Mouse (Mus musculus) embryo, embryonic 10.5 days (tissue): Measurements from ENCODE around the gene Lrpprc.
A peak's percentile ranks its signal among the peaks of the same experiment; 100 is the strongest.

Experiments
- DNase-seq: peaks from one replicate; pipeline ENCODE4 v3.0.0-alpha.2; 2015; ENCODE audit warnings: low spot score

Lrpprc gene

DNA sequence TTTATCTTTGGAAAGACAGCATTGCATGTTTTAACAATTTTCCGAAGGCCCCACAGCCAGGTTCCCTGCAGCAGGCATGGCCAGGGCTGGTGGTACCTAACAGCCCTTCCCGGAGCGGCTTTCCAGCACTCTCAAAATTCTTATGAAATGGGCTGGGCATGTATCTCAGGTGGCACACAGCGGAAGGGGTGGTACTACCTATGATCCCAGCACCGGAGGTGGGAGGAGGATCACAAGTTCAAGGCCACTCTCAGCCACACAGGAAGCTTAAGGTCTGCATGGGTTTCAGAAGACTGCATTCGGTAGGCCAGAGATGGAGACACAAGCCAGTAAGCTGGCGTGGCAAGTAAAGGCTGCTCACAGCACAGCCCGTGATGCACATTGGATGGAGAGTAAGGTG is 31.6 kb downstream of the Lrpprc start:
- no peak for DNase-seq

DNA sequence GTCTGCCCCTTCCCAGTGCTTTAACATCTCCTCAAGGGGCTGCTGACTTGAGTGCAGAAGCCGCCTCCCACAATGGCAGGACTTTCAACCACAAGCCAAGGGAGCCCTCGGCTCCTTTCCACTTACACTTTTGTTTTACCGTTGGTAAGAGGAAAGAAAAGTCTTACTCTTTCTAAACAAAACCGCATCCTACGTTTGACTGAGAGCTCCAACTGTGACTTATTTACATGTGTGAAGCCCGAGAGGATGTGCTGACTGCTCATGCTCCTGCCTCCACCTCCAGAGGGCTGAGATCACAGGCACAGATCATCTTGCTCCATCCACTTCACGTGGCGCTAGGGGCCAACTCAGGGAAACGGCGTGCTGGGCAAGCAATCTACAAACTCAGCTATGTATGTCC is 32.2 kb downstream of the Lrpprc start:
- DNase-seq: no peak

DNA sequence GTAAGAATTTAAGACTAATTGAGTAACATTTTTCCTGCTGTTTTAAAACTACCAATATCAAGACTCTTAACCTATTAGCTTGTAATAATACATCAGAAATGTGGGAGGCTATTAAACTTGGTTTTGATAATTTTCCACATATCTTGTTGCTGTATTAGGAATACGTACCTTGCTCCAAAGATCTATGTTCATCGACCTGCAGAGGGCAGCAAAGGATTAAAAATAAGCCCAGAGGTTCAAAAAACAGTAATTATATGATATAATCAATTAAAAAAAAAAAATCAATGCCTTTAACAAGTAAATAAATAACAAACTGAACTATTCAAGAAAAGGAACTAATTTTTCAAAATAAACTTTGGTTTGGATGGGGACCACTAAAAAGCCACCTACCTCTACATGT is 34.5 kb downstream of the Lrpprc start:
- DNase-seq: peak; percentile 35

DNA sequence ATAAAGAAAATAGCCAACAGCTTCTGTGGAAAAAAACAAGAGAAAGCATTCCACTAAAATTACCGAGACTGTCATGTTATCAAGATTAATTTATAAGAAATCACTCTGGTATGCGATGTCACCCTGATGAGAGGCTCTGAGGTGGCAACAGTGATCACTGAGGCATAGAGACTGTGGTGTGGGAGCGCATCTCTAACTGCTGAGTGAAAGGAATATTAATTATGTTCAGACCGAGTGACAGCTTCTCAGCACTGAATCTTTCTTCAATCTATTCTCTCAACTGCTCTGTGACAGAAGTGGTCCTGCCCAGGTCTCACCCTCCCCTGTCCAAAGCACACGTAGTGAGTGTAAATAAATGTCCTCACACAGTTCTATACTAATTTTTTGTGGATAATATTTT is 37.1 kb downstream of the Lrpprc start:
- no peak for DNase-seq

DNA sequence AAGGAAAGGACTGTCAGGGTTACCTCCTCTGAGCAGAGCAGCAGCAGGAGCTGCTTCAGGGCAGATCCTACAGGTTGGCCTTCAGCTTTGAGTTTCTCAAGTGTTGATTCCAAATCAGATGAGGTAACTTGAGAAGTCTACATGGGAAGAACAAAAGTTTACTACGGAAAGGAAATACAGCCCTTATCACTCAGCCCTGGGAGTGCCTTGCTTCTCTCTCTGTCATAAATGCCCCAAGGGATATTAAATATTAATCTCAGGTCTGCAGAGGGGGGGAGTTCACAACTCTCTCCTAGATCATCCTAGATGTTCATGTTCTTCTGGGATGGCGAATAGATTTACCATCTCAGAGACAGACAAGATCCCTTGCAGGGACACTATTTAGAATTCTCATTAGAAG is 38.3 kb downstream of the Lrpprc start:
- no peak for DNase-seq

DNA sequence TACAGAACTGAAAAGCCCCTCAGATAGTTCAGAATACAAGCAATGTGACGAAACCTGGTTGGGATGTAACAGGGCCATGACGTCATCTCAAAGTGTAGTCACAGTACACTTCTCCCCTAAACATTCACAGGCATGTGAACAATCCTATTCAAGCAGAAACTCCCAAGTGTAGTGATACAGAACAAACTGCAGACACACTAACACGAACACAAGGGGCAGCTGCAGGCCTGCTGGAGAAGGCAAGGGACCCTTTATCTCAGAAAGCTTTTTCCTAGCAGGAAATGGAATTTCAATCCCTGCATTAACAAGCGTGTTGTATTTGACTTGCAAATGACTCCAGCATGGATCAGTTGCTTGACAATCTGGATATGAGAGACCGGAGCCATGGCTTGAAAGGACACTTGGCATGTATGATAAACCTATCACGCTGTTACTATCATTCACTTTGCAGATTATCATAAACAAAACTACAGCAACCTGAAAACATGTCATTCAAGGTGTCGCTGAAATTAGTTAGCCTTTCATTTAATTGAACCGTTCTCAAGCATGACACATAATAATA is 38.9 kb downstream of the Lrpprc start:
- DNase-seq: no peak

DNA sequence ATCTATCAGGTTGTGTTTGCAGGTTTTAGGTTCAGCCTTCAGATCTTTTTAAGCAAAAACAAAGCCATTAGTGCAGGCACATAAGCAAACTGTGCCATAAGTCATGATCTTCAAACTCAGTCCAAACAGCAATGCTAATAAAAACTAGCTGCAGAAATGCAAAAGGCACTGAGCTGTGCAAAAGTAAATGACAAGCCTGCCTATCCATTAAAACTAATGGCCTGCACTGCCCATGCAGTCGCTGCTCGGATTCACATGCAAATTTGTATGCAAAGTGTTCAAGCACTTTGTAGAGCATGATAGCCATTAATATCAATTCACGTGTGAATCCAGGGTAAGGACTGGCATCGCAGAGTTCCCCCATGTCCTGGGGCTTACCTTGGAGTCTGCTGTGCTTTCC is 40.5 kb downstream of the Lrpprc start:
- DNase-seq: no peak

DNA sequence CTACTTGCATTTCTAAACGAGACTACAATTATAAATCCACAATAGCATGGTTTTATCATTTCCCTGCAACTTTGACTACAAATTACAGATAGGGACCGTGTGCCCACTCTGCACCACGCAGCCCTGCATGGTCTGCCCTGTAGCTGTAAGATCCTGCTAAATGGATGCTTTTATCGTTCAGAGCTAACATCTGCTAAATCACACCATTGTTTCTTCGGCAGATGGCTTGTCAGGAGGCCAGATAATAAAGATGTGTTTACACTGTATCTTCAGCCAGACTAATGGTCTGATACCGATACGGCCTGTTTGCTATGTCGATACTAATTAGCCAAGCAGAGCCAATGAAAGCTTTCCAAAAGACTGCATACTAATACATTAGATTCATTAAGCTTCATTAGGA is 41.3 kb downstream of the Lrpprc start:
- no peak for DNase-seq

DNA sequence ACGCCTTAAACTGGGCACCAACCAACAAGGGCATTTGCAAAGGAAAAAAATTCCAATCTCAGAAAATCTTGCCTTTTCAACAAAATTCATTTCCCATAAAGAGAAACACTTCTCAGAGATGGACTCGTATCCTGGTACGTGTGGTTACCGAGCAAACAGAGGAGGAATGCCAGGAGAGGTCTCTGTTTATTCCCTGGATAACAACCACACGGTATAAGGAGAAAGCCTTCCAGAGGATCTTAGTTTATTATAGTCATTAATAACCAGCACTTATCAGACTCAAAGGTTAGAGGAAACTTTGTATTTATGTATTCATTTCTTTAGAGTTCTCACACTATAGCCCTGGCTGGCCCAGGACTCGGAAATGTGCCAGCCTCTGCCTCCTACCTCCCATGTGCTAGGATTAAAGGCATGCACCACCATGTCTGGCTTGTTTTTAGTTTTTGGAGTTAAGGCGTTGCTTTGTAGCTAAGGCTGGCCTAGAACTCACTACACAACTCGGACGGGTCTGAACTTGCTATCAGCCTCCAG is 42.4 kb downstream of the Lrpprc start:
- DNase-seq: no peak

DNA sequence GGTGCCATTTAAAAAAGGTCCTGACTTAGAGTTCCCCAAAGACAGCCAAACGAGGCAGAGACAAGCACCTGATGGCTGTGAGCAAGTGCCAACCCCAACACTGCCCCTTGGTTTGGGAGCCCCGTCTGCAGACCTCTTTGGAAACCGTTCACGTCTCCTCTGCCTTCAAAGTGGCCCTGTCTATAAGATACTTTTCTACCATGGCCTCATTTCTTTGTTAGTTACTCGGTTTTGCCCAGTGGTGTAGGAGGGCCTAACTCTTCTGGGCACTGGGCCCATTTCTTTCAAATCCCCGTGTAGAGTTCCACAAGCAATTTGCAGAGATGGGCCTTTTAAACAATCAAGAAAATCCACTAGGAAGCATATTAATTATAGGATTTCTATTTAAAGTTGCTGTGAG is 43.4 kb downstream of the Lrpprc start:
- no peak for DNase-seq

DNA sequence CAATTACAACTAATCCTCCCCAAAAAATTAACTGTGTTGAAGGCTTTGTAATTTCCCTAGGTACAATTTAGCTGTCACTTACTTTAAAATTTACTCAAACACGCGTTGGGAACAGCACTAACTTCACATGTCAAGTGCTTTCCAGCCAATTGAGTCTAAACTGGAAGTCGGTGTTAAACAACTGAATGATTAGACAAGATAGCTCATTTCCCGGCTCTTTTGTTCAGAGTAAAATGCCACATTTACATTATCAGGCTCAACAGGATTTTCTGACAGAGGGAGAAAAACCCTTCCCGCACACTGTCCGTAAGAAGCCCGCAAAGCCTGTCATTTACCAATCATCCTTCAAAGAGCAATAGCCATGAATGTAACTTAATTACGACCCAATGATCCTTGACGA is 45.6 kb downstream of the Lrpprc start:
- no peak for DNase-seq

DNA sequence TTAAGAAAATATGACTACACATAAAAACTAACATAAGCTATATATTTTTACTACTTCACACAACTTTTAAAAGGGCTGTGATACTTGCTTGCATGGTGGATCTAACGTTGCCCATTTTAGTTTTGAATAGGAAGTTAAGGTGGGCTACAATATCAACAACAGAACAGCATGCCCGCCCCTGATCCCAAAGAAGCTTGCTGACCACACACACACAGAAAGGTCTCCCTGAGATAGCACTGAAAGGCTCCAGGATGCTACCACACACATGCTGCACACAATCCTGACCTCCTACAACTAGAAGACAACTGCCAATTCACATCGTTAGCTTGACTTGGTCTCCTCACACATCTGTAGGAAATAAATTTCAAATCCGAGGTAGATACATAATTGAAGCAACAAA is 46.3 kb downstream of the Lrpprc start:
- no peak for DNase-seq

DNA sequence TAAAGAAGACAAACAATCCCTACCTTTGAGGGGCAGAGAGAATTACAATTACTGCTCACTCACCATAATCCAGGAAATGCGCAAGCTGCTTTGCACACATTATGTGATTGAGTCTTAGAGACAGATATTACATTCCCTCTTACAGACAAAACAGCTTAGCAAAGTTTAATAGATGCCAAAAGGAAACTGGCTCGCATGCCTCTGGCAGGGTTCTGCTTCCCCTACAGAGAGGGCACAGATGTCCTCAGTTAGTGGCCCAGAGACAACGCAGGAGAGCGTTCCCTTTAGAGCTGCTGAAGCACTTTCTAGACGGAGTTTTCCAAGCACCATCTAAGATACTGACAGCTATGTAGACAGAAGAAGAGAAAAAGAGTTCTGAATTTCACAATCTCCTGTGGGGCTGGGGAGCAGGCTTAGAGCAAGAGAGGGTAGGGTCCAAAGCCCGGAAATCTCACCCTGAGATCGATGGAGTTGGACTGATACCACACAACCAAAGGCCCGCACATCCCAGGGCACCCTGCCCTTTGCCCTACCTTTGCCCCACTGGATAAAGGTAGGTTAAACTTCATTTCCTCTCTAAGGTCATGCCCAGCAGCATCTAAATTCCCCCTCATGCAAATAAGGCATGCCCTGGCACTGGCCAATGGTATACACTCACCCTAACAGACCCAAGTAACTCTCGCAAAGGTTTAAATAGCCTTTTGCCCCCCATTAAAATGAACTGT is 52.4 kb downstream of the Lrpprc start:
- DNase-seq: no peak

DNA sequence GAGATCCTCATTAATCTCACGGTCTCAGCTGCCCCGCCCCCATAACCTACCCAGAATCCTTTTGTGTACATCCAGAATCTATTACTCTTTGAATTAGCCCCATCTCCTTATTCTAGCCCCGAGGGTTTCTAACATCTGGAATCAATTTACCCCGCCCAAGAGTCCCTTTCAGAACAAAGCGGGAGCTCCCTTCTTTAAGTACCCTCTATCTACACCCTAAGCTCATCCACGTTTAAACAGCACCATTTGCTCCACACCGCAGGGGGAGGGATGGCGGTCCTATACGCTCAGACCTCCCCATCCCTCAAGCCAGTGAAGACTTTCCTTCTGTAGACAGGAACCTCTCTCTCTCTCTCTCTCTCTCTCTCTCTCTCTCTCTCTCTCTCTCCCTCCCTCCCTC is 53.9 kb downstream of the Lrpprc start:
- peak; percentile 68 for DNase-seq

DNA sequence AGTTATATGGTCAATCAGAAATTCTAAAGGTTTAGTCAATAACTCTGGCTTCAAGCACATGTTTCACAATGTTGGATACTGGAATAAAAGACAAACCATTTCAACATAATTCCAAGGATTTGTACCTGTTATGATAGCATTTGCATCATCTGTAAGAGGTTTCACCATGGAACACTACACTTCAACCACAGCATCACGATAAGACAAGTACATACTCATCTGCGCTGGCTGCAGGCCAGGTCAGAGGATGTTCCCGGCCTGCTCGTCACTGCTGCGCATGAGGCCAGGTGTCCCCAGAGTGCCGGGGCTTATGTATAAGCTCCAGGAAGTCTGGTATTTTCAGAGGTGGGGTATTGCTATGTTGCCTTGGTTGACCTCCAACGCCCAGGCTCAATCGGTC is 58.0 kb downstream of the Lrpprc start:
- no peak for DNase-seq

DNA sequence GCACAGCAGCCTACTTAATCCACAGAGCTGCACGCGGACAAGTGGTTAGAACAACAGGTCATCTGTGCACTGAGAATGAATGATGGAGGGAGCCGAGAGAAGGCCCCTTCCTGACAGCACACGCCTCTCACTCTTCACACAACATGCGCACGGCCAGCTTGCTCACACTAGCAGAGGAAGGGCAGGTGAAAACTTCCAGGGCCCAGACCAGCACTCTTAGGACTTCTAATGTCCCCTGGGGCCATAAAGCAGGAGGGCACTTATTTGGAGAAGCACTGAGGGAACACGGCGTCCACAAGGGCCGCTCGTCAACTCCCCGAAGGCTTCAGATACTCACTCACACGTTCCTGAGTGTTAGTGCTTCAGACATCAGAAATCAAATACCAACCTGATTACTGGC is 59.2 kb downstream of the Lrpprc start:
- no peak for DNase-seq

DNA sequence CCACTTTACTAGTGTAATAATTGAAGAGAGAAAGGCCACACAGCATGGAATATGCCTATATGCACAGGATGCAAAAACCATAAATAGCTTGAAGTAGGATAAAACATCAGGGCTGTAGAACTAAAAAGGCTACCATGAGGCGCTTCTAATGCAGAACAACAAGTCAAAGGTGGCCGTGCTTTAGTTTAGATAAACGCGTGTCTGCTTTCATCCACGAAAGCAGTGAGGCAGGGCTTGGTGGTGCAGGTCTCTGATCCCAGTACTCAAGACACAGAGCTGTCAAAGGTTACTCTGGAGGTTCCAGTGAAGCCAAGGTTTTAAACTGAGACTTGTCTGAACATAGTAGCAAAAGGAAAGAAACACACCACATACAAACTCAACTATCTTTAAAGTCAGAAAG is 61.4 kb downstream of the Lrpprc start:
- DNase-seq: no peak

DNA sequence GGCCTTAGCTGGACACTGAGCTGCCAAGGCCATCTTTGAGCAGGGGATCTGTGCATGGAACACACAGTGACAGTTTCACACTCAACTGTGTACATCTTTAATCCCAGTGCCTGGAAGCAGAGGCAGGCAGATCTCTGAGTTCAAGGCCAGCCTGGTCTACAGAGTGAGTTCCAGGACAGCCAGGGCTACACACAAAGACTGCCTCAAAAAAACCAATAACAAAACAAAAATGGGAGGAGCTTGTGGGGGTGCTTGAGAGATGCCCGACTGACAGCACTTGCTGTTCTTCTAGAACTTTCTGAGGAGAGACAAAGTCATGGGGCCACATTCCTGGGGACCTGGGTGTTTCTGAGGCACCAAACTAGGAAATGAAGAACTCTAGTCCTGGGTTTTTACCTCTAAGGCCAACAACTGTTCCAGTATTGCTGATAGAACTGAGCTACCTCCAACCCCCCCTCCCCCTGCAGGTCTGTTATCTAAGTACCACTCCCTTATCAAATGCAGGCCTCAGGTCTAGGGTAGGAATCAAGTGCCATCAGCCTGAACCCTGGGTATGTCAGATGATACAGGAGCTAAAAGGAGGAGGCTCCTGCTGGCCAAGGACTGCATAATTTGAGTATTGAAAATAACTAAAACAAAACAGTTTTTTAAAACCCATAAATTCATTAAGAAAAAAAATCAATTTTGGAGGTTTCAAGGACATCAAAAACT is 62.2 kb downstream of the Lrpprc start:
- no peak for DNase-seq

DNA sequence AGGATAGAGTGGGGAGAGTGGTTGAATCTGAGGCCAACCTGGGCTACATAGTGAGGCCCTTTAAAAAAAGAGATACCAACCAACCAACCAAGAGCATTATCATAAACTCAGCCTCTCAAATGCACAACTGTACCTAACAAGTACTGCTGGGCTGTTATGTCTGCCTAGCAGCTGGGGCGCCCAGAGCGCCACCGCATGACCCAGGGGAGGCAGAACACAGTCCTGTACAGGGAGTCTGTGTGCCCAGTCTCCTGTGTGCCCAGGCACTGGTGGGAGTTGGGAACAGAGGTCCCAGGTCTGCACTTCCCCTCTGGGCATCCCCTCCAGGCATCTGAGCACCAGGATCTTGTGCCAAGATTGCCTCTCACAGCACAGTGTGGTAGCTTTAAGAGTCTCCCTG is 65.4 kb downstream of the Lrpprc start:
- DNase-seq: no peak

DNA sequence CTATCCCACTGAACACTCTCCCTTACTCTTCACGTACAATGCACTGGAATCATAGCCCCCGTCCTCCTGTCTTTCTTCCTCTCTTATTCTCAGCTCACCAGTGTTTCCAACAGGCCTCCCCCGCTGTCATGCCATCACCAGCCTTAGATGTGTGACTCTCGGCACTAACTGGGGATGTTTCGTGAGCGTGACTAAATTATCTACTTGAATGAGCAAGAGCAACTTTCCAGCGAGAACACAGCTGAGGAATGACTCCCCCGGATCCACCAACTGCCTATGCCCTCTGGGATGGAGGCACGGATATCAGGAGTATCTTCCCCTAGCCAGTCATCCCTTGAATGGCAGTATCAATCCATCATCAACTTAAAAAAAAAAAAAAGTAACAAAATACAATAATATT is 66.6 kb downstream of the Lrpprc start:
- no peak for DNase-seq

DNA sequence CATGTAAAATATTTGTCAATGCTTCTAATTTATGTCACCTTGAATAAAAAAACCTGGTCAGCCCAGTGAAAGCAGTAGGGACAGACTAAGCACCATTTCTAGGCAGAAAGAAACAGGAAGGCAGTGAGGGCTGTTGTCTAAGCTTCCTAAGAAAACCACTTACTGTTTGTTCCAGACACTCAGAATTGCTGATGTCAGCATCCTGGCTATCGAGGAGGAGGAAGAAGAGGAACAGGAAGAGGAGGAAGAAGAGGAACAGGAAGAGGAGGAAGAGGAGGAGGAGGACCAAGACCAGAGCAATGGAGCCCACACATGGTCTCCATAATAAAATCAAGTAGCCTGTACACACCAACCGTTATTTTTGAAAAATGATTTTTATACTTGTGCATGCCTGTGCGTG is 71.5 kb downstream of the Lrpprc start:
- no peak for DNase-seq

DNA sequence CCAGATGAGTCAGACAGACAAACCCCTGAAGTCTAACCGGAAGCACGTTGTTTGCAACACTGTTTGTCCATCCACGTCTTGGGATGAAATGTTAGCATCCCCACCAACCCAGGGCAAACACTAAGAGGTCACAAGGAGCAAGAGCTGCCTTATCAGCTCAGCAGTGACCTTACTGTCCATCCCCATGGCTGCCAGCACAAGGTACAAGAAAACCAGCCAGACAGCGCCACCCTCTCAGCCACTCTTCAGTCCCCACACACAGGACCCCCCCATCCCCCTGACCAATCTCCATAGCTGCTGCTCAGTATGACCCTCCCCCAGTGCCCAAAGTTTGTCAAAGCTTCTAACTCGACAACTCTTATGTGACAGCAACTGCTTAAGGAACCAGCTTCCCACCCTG is 73.2 kb downstream of the Lrpprc start:
- DNase-seq: no peak

DNA sequence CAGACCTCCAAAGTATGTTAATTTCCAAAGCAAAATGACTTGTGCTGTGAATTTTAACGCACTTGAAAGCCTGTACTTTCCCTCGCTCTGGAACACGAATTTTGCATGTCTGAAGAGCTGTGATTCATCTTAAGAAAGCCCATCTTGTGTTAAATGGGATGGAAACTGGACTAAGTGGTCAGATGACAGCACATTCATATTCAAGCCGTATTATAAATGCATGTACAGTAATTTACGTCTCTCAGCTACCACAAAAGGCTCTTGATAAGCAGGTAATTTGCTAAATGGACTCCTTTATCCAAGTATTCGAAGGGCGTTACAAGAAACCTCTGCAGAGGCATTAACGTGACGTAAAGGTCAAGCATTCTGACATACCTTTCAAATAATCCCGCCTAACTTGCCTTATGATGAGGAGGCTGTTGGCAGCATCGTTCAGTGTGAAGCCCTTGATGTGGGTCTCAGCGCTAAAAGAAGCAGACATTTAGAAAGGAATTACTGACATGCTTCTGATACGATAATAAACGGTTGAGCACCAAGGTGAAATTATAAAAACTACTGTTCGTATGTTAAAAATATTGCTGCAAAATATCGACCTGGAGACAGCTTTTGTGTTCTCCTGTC is 74.2 kb downstream of the Lrpprc start:
- DNase-seq: no peak
